Mouse (Mus musculus): ENCODE results near the gene Cog3.
A peak's percentile ranks its signal among the peaks of the same experiment; 100 is the strongest.

Gene Cog3

DNA sequence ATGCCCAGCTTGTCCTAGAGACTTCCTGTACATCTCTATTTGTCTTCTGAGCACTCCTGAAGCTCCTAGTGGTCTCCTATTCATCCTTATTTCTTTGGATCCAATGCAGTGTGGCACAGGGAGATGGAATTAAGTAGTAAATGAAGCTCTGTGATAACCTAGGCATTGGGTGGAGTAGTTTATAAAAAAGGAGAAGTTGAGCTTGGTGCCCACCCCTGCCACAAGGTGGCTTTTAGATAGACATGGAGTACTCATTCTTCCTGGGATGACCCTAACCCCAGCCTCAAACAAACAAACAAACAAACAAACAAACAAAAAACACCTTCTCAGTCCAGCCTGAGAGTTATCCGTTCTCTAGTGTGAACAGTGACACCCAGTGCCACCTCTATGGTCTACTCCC, 56.4 kb downstream of the Cog3 start:
- DNase-seq (ENCODE audit: low read depth, low spot score): no peak

DNA sequence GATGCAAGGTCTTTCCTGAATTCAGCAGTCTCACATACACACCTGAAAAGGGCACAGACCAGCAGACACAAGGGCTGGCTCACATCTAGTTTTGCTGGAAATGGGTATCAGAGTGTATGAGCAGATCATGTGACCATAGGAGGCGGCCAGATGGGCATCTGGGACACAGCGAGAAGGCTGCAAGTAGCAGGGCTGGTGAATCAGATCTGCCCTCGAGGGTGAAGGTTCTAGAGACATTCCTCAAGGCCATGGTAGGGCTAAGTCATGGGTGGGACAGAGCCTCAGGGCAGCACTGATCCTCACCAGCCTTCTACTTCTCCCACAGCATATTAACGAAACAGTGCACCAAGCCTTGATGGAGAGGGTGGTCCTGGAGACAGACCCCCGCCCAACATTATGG, 58.2 kb downstream of the Cog3 start:
- no peak for DNase-seq (ENCODE audit: low read depth, low spot score)

DNA sequence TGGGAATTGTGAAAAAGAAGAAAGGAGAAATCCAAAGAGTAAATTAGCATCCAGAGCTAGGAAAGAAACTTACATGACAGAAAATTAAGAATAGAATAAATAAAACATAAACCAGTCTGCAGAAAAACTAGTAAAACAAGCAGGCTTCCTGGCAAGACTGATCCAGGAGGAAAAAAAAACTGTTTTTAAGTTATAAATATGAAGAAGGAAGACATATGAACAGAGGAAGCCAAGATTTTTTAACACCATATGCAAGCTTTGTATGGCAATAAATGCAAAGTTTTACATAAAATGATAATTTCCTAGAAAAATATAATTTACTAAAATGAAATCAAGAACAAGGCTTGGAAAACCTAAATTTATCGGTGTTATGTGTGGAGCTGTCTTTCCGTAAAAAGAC, 63.9 kb downstream of the Cog3 start:
- no peak for DNase-seq (ENCODE audit: low read depth, low spot score)

DNA sequence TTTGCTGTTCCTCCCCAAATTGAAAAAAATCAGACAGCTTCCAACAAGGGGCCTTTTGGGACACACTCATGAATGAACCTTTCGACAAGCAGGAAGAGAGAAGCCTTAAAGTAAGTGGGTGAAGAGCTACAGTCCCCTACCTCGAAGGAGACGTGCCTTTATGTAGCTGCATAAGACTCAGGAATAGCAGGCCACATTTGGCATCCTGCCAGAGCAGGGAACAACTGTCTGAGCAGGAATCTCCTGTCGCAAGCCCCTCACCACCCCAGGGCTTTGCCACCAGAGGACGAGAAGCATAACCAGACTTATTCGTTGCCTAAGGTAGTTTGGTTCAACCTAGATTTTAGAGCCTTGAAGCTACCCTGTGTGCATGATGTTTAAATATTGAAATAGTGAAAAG, 78.0 kb downstream of the Cog3 start:
- no peak for DNase-seq (ENCODE audit: low read depth, low spot score)

DNA sequence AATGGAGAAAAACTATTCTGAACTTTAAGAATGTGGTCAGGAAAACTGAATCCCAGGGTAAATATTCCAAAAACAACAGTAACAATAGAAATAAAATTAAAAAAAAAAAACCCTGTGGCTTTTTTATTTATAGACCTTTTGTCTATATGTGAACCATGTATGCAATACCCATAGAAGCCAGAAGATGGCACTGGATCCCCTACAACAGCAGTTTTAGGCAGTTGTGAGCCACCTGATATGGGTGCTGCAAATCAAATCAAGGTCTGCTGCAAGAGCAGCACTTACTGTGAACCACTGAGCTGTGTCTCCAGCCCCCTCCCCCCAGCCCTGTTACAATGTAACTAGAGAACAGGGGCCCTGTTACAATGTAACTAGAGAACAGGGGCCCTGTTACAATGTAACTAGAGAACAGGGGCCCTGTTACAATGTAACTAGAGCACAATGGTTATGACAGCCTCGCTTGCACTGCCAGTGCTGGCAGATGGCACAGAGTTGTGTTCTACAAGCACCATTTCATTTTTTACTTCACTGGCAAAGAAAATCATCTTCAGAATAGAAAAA, 85.2 kb downstream of the Cog3 start:
- peak; percentile 5 for DNase-seq (ENCODE audit: low read depth, low spot score)

DNA sequence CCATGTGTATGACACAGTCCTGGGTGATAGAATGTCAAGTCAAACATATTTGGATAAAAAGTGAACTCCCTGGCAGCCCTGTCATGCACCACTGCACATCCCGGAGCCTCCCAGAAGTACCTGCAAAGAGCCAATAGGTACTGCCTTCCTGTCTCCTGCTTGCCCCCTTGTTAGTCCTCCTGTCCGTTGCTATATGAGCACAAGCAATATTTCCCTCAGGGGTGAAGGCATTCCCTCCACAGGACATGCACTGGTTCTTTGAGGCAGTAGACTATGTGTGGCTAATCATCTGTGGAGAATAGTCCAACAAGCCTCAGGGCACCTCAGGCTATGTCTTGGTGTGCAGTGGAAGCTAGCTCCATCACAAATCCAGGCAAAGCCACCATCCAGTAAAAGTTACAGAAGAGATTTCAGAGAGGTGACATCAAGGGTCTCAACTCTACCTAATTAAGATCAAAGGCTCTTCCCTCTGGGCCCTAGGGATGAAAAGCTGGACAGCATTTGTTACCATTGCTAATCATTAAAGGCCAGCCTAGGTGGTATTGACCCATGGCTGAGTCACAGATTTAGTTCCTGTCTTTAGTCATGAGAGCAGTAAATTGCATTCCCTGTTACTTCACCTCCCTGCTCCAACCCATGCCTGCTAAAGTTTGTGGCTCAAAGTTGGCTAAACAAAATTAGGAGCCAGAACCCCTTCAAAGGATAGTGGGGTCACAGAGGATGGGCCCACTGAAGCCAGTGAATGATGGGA, 88.7 kb downstream of the Cog3 start:
- no peak for DNase-seq (ENCODE audit: low read depth, low spot score)

DNA sequence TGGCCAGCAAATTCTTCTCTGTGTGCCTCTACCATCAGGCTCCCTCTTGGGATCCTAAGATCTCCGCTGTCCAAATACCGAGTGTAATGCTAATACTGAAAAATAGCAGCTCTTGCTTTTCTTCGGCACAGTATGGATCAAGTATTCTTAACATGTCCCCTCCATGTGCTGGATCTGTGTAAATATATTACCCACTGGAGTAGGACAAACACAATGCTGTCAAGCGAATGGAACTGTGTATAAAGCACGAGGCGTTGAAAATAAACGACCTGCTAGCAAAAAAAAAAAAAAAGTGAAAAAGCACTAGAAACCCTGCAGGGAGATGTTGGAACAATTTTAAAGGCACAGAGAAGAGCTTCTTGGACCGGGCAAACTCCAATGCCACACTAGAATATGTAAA, 92.8 kb downstream of the Cog3 start:
- DNase-seq (ENCODE audit: low read depth, low spot score): no peak

DNA sequence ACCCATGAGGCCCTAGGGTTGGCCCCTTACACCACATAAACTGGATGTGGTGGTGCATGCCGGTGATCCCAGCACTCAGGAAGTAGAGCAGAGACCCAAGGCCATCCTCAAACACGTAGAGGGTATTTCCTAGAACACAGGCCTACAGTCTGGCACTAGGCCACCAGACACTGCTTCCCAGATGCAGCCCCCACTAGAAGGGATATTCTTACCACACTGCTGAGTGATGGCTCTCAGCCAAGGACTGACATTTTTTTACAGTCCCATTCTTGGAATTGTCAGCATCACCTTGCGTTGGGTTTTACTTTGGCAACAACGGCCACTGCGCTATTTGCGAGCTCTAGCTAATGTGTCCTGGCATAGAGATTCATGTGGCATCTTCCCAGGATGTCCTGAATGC, 93.4 kb downstream of the Cog3 start:
- DNase-seq (ENCODE audit: low read depth, low spot score): no peak

Data from CD4-positive, CD25-positive, alpha-beta regulatory T cell, adult 2 months (primary cell).